Mouse (Mus musculus) kidney, postnatal 0 days (tissue): Measurements from ENCODE around the gene Rab8b. TPM values are rescaled to one million over a fixed set of nuclear protein-coding genes. Genes with fewer than 3 reads are reported as not detected.

Experiments
- ATAC-seq: fragments of 200-750 bp; cut with Nextera tagmentation; replicated peaks from 2 replicates; pipeline ENCODE4 v1.8.0; 2017; ENCODE audit warnings: low read depth, moderate number of reproducible peaks, moderate TSS enrichment, moderate library complexity; ENCODE audit not compliant: low FRiP score
- DNase-seq: peaks from one replicate; pipeline ENCODE4 v3.0.0-alpha.2; 2016; ENCODE audit warnings: low spot score
- H3K27ac ChIP-seq: fragments of 300-500 bp; sonication (generic); 2 replicates; pipeline ENCODE4 v1.5.1; 2014; ENCODE audit warnings: mild to moderate bottlenecking
- H3K27me3 ChIP-seq: fragments of 300-500 bp; sonication (generic); 2 replicates; pipeline ENCODE4 v1.6.1; 2014; ENCODE audit warnings: low read length, mixed read lengths; ENCODE audit not compliant: insufficient read depth
- H3K36me3 ChIP-seq: fragments of 300-500 bp; sonication (generic); 2 replicates; pipeline ENCODE4 v1.6.1; 2014; ENCODE audit warnings: low read length, mixed read lengths; ENCODE audit not compliant: insufficient read depth
- H3K4me1 ChIP-seq: fragments of 300-500 bp; sonication (generic); replicated peaks from 2 replicates; pipeline ENCODE4 v1.6.1; 2014; ENCODE audit warnings: antibody characterized with exemption, low read length, mixed read lengths; ENCODE audit not compliant: insufficient read depth
- H3K4me2 ChIP-seq: fragments of 300-500 bp; sonication (generic); 2 replicates; pipeline ENCODE4 v1.6.1; 2014; ENCODE audit warnings: mild to moderate bottlenecking, low read length, moderate library complexity, mixed read lengths
- H3K4me3 ChIP-seq: fragments of 300-500 bp; sonication (generic); replicated peaks from 2 replicates; pipeline ENCODE4 v1.5.1; 2014; ENCODE audit warnings: low read depth, low read length
- H3K9ac ChIP-seq: fragments of 300-500 bp; sonication (generic); 2 replicates; pipeline ENCODE4 v1.6.1; 2014; ENCODE audit warnings: low read depth, low read length
- H3K9me3 ChIP-seq: fragments of 300-500 bp; sonication (generic); replicated peaks from 2 replicates; pipeline ENCODE4 v1.6.1; 2016; ENCODE audit warnings: low read length, inconsistent platforms, mixed read lengths
- CTCF ChIP-seq: IDR thresholded peaks from 2 replicates; pipeline ENCODE4 v1.5.1; 2016; ENCODE audit warnings: antibody characterized with exemption, low read depth, mild to moderate bottlenecking, moderate library complexity
- WGBS: fragments of 180-500 bp; shearing (Covaris S2); extraction: QIAGEN DNeasy Blood & Tissue Kit; methylation state at CpG from one replicate; pipeline ENCODE4 v1.1.7; 2014; 5-methylcytosine and 5-hydroxymethylcytosine counted together
- polyA plus RNA-seq: library from polyadenylated mRNA; unstranded; fragments of >200 nt; fragmentation: Nextera tagmentation; extraction: Ambion mirVana; gene quantifications from 2 replicates; pipeline ENCODE4 v1.2.1, GENCODE M21; 2015

The Rab8b gene
- polyA plus RNA-seq, 1 experiment from 2014 or later: 9.3 TPM

GRCm38 (mm10) chr9:66912304-66912703 lies 7.2 kb downstream of the Rab8b start:
- no peak for ATAC-seq
- no peak for TF ChIP-seq CTCF

DNA sequence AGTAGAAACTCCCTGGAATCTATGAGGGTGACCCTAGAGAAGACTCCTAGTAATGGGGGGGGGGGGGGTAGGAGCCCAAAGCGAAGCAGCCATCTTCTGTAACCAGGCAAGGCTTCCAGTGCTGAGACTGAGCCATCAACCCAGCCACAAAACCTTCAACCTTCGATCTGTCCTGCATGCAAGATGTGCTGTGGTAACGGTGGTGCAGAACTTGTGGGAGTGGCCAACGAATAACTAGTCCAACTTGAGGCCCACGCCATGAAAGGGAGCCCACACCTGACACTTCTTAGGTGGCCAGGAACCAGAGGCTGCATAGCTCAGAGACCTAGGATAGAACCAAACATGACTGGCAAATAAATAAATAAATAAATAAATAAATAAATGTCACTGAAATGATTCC lies 8.8 kb downstream of the Rab8b start:
- WGBS: 85% methylated on average over 5 of the region's 5 CpGs

More at GRCm38 (mm10) chr9:66912304-66912703, 7.2 kb downstream of the Rab8b start:
- Histone ChIP-seq H3K27me3 (no peaks in the 10 kb centered on the region), H3K27ac (no peak overlapping the region), H3K4me1 (no peaks in the 10 kb centered on the region; the same call in 1 of the 2 replicates), H3K9ac (no peak overlapping the region), H3K36me3 (0 out of 2 replicates have a peak, but pooled peaks cover 2% of the 10 kb centered on the region), H3K9me3 (no peaks in the 10 kb centered on the region), H3K4me3 (no peak overlapping the region), H3K4me2 (no peak overlapping the region)
- no peak for DNase-seq

GRCm38 (mm10) chr9:66909922-66910321 lies 9.6 kb downstream of the Rab8b start:
- no peaks in the 10 kb centered on the region for H3K9me3 ChIP-seq
- no peak overlapping the region for H3K9ac ChIP-seq
- H3K36me3 ChIP-seq: 0 out of 2 replicates have a peak, but pooled peaks cover 2% of the 10 kb centered on the region
- no peak overlapping the region for H3K4me2 ChIP-seq
- no peak overlapping the region for H3K4me3 ChIP-seq
- DNase-seq (no peak), ATAC-seq (no peak)
- no peak for TF ChIP-seq CTCF
- WGBS: 78% methylated on average over 7 of the region's 7 CpGs
- no peak overlapping the region for H3K27ac ChIP-seq
- no peaks in the 10 kb centered on the region for H3K27me3 ChIP-seq
- H3K4me1 ChIP-seq: no peaks in the 10 kb centered on the region

More for the DNA sequence above, 8.8 kb downstream of the Rab8b start:
- no peak overlapping the region for H3K27ac ChIP-seq
- H3K27me3 ChIP-seq: no peaks in the 10 kb centered on the region
- H3K36me3 ChIP-seq: 0 out of 2 replicates have a peak, but pooled peaks cover 2% of the 10 kb centered on the region
- no peaks in the 10 kb centered on the region for H3K4me1 ChIP-seq
- ATAC-seq (no peak), DNase-seq (no peak)
- no peak overlapping the region for H3K4me3 ChIP-seq
- no peak for TF ChIP-seq CTCF
- H3K4me2 ChIP-seq: no peak overlapping the region
- no peak overlapping the region for H3K9ac ChIP-seq
- no peaks in the 10 kb centered on the region for H3K9me3 ChIP-seq

GRCm38 (mm10) chr9:66907746-66908397 lies 11.6 kb downstream of the Rab8b start:
- DNase-seq (no peak), ATAC-seq (no peak)
- Histone ChIP-seq H3K4me2 (no peak overlapping the region), H3K9ac (no peak overlapping the region), H3K27ac (no peak overlapping the region), H3K36me3 (0 out of 2 replicates have a peak, but pooled peaks cover 2% of the 10 kb centered on the region), H3K9me3 (no peaks in the 10 kb centered on the region), H3K27me3 (no peaks in the 10 kb centered on the region), H3K4me3 (no peak overlapping the region), H3K4me1 (no peaks in the 10 kb centered on the region)
- no peak for TF ChIP-seq CTCF
- WGBS: 88% methylated on average over 5 of the region's 5 CpGs

DNA sequence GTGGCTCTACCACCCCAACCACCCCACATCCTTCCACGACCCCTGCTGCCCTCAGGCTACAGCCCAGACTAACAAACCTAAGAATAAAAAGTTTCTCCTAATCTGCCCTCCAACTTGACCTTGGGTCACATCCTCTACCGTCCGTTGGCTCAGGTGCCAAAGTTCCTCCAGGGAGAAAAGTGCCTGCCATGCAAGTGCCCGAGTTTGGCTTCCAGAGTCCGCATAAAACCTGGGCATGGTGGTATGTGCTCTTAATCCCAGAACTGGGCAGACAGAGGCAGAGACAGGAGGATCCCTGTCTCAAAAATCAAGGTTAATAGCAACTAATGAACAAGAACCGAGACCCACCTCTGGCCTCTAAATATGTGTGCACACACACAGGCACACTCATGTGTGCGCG lies 12.4 kb downstream of the Rab8b start:
- TF ChIP-seq CTCF: no peak
- H3K9ac ChIP-seq: no peak overlapping the region
- H3K27ac ChIP-seq: no peak overlapping the region
- DNase-seq (no peak), ATAC-seq (no peak)
- H3K36me3 ChIP-seq: 0 out of 2 replicates have a peak, but pooled peaks cover 2% of the 10 kb centered on the region
- no peaks in the 10 kb centered on the region for H3K4me1 ChIP-seq
- no peak overlapping the region for H3K4me2 ChIP-seq
- no peak overlapping the region for H3K4me3 ChIP-seq
- WGBS: 82% methylated on average over 8 of the region's 8 CpGs
- H3K27me3 ChIP-seq: no peaks in the 10 kb centered on the region
- no peaks in the 10 kb centered on the region for H3K9me3 ChIP-seq

- TF ChIP-seq CTCF: no peak
- H3K36me3 ChIP-seq: 0 out of 2 replicates have a peak, but pooled peaks cover 2% of the 10 kb centered on the region
- DNase-seq (no peak), ATAC-seq (no peak)
- H3K4me1 ChIP-seq: no peaks in the 10 kb centered on the region
- no peak overlapping the region for H3K27ac ChIP-seq
- H3K9ac ChIP-seq: no peak overlapping the region
- H3K27me3 ChIP-seq: no peaks in the 10 kb centered on the region
- H3K9me3 ChIP-seq: no peaks in the 10 kb centered on the region
- no peak overlapping the region for H3K4me2 ChIP-seq
- H3K4me3 ChIP-seq: no peak overlapping the region
- 66% methylated on average over 9 of the region's 9 CpGs for WGBS
These were observed 13.5 kb downstream of the Rab8b start for GRCm38 (mm10) chr9:66905990-66906389.
